Mouse (Mus musculus): ENCODE results near the gene Dgkb.

The Dgkb gene

GRCm38 (mm10) chr12:38593653-38594052 lies 776.1 kb downstream of the Dgkb start:
- DNase-seq (ENCODE audit: low read depth, low spot score) = no peak

GRCm38 (mm10) chr12:38594055-38594454 lies 776.5 kb downstream of the Dgkb start:
- no peak for DNase-seq (ENCODE audit: low read depth, low spot score)

- DNase-seq (ENCODE audit: low read depth, low spot score) = no peak
These were observed 779.0 kb downstream of the Dgkb start for GRCm38 (mm10) chr12:38596416-38597062.

- no peak for DNase-seq (ENCODE audit: low read depth, low spot score)
These were observed 780.6 kb downstream of the Dgkb start for GRCm38 (mm10) chr12:38598096-38598495.

GRCm38 (mm10) chr12:38600165-38600845 lies 782.8 kb downstream of the Dgkb start:
- DNase-seq (ENCODE audit: low read depth, low spot score) = no peak

- no peak for DNase-seq (ENCODE audit: low read depth, low spot score)
These were observed 790.6 kb downstream of the Dgkb start for GRCm38 (mm10) chr12:38608104-38608503.

- no peak for DNase-seq (ENCODE audit: low read depth, low spot score)
These were observed 850.7 kb downstream of the Dgkb start for GRCm38 (mm10) chr12:38668265-38668664.

All from forelimb bud, embryonic 11.5 days (tissue).